Mouse (Mus musculus): Measurements from ENCODE around the gene Nexn. TPM values are rescaled to one million over a fixed set of nuclear protein-coding genes. Genes with fewer than 3 reads are reported as not detected.

Nexn gene
- polyA plus RNA-seq, 1 experiment, result not detected

GRCm38 (mm10) chr3:152284759-152285158 is 18.6 kb upstream of the Nexn start:
- H3K36me3 ChIP-seq (replicated peaks; ENCODE audit: low read length), result peaks cover 77% of the 10 kb centered on the region
- H3K4me1 ChIP-seq, result peaks cover 3% of the 10 kb centered on the region; the same call in 1 of the 2 replicates
- TF ChIP-seq GATA1 (IDR thresholded peaks at IDR 0.05; ENCODE audit: borderline replicate concordance, low read length) (no peak), FLI1 (IDR thresholded peaks at IDR 0.05; ENCODE audit: low read length) (no peak)
- H3K4me3 ChIP-seq (replicated peaks), result no peak overlapping the region
- H3K27me3 ChIP-seq (replicated peaks), result no peaks in the 10 kb centered on the region
- H3K9me3 ChIP-seq, result no peaks in the 10 kb centered on the region

DNA sequence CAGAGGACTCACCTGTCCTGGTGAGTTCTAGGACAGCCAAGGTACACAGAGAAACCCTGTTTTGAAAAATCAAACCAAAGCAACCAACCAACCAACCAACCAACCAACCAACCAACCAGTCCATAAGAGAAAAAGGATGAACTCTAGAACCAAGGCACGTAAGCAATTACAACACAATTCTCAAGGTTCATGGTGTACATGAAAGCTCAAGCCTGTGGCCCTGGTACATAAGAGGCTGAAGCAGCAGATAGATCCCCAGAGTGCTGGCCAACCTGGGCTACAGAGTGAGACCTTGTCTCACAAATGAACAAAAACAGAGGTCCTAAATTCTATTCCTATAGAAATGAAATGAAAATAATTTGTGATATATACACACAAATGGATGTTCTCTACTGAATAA is 18.2 kb upstream of the Nexn start:
- TF ChIP-seq GATA1 (IDR thresholded peaks at IDR 0.05; ENCODE audit: borderline replicate concordance, low read length) (no peak), FLI1 (IDR thresholded peaks at IDR 0.05; ENCODE audit: low read length) (no peak)
- Histone ChIP-seq H3K36me3 (replicated peaks; ENCODE audit: low read length) (peaks cover 77% of the 10 kb centered on the region), H3K9me3 (no peaks in the 10 kb centered on the region), H3K4me1 (peaks cover 3% of the 10 kb centered on the region; the same call in 1 of the 2 replicates), H3K4me3 (replicated peaks) (no peak overlapping the region), H3K27me3 (replicated peaks) (no peaks in the 10 kb centered on the region)

- Histone ChIP-seq H3K9me3 (no peaks in the 10 kb centered on the region), H3K4me1 (peaks cover 3% of the 10 kb centered on the region; the same call in 1 of the 2 replicates), H3K27me3 (replicated peaks) (no peaks in the 10 kb centered on the region), H3K4me3 (replicated peaks) (no peak overlapping the region), H3K36me3 (replicated peaks; ENCODE audit: low read length) (peaks cover 57% of the 10 kb centered on the region)
- TF ChIP-seq FLI1 (IDR thresholded peaks at IDR 0.05; ENCODE audit: low read length) (no peak), GATA1 (IDR thresholded peaks at IDR 0.05; ENCODE audit: borderline replicate concordance, low read length) (no peak)
Measured at GRCm38 (mm10) chr3:152282126-152282525, 16.0 kb upstream of the Nexn start.

- no peak for TF ChIP-seq GATA1 (IDR thresholded peaks at IDR 0.05; ENCODE audit: borderline replicate concordance, low read length)
- no peak for TF ChIP-seq FLI1 (IDR thresholded peaks at IDR 0.05; ENCODE audit: low read length)
- Histone ChIP-seq H3K36me3 (replicated peaks; ENCODE audit: low read length) (peaks cover 45% of the 10 kb centered on the region), H3K9me3 (no peaks in the 10 kb centered on the region), H3K27me3 (replicated peaks) (no peaks in the 10 kb centered on the region), H3K4me3 (replicated peaks) (no peak overlapping the region), H3K4me1 (peaks cover 3% of the 10 kb centered on the region; the same call in 1 of the 2 replicates)
Measured at GRCm38 (mm10) chr3:152278431-152278830, 12.3 kb upstream of the Nexn start.

- H3K4me1 ChIP-seq, result peaks cover 3% of the 10 kb centered on the region; the same call in 1 of the 2 replicates
- no peaks in the 10 kb centered on the region for H3K9me3 ChIP-seq
- peaks cover 42% of the 10 kb centered on the region for H3K36me3 ChIP-seq (replicated peaks; ENCODE audit: low read length)
- TF ChIP-seq GATA1 (IDR thresholded peaks at IDR 0.05; ENCODE audit: borderline replicate concordance, low read length) (no peak), FLI1 (IDR thresholded peaks at IDR 0.05; ENCODE audit: low read length) (no peak)
- no peak overlapping the region for H3K4me3 ChIP-seq (replicated peaks)
- H3K27me3 ChIP-seq (replicated peaks), result no peaks in the 10 kb centered on the region
Measured at GRCm38 (mm10) chr3:152277912-152278311, 11.8 kb upstream of the Nexn start.

DNA sequence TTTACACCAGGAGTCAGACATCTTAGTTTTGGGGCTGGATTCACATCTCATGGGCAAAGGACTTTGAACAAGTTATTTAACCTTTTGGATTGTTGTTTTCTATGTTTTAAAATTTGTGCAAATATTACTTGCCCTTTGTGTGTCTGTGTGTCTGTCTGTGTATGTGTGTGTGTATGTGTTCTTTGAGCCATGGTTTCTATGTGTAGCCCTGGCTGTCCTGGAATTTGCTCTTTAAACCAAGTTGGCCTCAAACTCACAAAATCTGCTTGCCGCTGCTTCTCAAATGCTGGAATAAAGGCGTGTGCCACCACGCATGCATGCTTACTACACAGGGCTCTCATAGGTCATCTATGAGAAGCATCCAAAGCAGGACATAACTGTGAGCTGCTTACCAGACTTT is 10.8 kb upstream of the Nexn start:
- no peaks in the 10 kb centered on the region for H3K27me3 ChIP-seq (replicated peaks)
- TF ChIP-seq FLI1 (IDR thresholded peaks at IDR 0.05; ENCODE audit: low read length) (no peak), GATA1 (IDR thresholded peaks at IDR 0.05; ENCODE audit: borderline replicate concordance, low read length) (no peak)
- peaks cover 34% of the 10 kb centered on the region for H3K36me3 ChIP-seq (replicated peaks; ENCODE audit: low read length)
- H3K4me3 ChIP-seq (replicated peaks), result no peak overlapping the region
- H3K4me1 ChIP-seq, result no peaks in the 10 kb centered on the region
- no peaks in the 10 kb centered on the region for H3K9me3 ChIP-seq

DNA sequence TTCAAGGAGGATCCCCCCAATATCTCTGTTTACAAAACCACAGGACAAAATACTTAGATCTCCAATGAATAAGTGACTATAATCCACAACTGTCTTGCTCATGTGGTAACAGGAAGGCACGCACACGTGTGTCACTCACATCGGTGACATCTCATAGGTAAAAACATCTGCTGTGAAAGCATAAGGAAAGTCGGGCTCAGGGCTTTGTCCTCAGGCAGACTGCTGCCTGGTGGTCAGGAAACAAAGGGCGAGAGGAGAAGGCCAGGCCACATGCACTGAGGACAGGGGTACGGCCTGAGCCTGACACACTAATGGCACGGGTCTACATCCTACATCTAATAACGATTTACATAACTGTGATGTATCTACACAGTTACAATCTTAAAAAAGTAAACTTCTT is 8.9 kb upstream of the Nexn start:
- no peak overlapping the region for H3K4me3 ChIP-seq (replicated peaks)
- no peaks in the 10 kb centered on the region for H3K9me3 ChIP-seq
- peaks cover 3% of the 10 kb centered on the region for H3K27me3 ChIP-seq (replicated peaks)
- TF ChIP-seq GATA1 (IDR thresholded peaks at IDR 0.05; ENCODE audit: borderline replicate concordance, low read length) (no peak), FLI1 (IDR thresholded peaks at IDR 0.05; ENCODE audit: low read length) (no peak)
- peaks cover 24% of the 10 kb centered on the region for H3K36me3 ChIP-seq (replicated peaks; ENCODE audit: low read length)
- no peaks in the 10 kb centered on the region for H3K4me1 ChIP-seq

DNA sequence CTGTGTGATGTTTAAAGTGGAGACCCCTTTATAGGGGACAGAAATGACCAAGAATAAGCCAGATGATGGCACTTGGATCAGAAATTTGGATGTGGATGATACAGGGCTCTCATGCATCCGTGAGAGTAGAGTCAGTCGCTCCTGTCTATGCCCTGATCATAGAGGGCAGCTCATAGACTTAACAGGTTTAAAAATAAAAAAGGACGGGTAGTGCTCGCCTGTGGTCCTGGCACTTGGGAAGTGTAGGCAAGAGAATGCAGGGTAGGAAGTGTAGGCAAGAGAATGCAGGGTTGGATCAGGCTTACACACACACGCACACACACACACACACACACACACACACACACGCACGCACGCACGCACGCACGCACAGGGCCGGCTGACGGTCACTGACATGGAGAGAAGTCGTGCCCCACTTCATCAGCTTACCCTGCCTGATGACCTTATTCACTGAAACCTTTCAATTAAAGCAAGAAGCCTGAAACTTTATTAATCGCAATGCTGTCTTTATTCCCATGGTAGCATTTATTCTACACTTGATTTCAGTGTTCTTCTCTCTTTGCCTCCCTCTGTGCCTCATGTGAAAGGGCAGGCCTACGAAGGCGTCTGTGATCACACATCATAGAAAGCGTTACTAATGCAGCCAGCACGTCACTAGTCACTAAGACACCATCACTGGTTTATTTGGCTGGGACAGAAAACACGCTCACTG is 7.0 kb upstream of the Nexn start:
- peaks cover 24% of the 10 kb centered on the region for H3K36me3 ChIP-seq (replicated peaks; ENCODE audit: low read length)
- TF ChIP-seq GATA1 (IDR thresholded peaks at IDR 0.05; ENCODE audit: borderline replicate concordance, low read length) (no peak), FLI1 (IDR thresholded peaks at IDR 0.05; ENCODE audit: low read length) (no peak)
- no peak overlapping the region for H3K4me3 ChIP-seq (replicated peaks)
- H3K4me1 ChIP-seq, result peaks cover 4% of the 10 kb centered on the region; the same call in 1 of the 2 replicates
- no peaks in the 10 kb centered on the region for H3K9me3 ChIP-seq
- H3K27me3 ChIP-seq (replicated peaks), result peaks cover 12% of the 10 kb centered on the region

DNA sequence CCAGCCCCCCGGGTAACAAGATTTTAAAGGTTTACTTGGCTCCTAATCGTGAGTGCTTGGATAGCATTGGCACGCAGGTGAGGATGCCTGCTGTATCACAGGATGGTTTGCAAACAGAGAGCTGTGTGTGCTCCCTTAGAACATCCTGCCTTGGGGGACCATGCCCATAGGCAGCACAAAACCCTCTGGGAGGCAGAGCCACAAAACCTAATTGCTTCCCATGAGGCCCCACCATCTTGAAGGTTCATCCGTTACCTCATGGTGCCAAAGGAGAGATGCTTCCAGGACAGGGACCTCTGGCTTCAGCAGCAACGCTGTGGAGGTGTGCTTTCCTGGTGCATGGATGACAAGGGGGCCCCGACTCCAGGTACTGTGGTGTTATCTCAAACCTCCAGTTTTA is 5.7 kb upstream of the Nexn start:
- Histone ChIP-seq H3K27me3 (replicated peaks) (peaks cover 25% of the 10 kb centered on the region), H3K4me3 (replicated peaks) (no peak overlapping the region), H3K9me3 (no peaks in the 10 kb centered on the region), H3K36me3 (replicated peaks; ENCODE audit: low read length) (peaks cover 21% of the 10 kb centered on the region), H3K4me1 (peaks cover 4% of the 10 kb centered on the region; the same call in 1 of the 2 replicates)
- TF ChIP-seq FLI1 (IDR thresholded peaks at IDR 0.05; ENCODE audit: low read length) (no peak), GATA1 (IDR thresholded peaks at IDR 0.05; ENCODE audit: borderline replicate concordance, low read length) (no peak)

- Histone ChIP-seq H3K36me3 (replicated peaks; ENCODE audit: low read length) (peaks cover 14% of the 10 kb centered on the region), H3K27me3 (replicated peaks) (peaks cover 32% of the 10 kb centered on the region), H3K4me3 (replicated peaks) (no peak overlapping the region), H3K4me1 (peaks cover 4% of the 10 kb centered on the region), H3K9me3 (no peaks in the 10 kb centered on the region)
- no peak for TF ChIP-seq GATA1 (IDR thresholded peaks at IDR 0.05; ENCODE audit: borderline replicate concordance, low read length)
- no peak for TF ChIP-seq FLI1 (IDR thresholded peaks at IDR 0.05; ENCODE audit: low read length)
Measured at GRCm38 (mm10) chr3:152271071-152271710, 5.0 kb upstream of the Nexn start.

Data from megakaryocyte, embryonic 14.5 days (primary cell).